Mouse (Mus musculus) stomach, postnatal 0 days (tissue): ENCODE results near the gene Ubald1. TPM values are rescaled to one million over a fixed set of nuclear protein-coding genes. Genes with fewer than 3 reads are reported as not detected.

ENCODE experiments used
- ATAC-seq: fragments of 200-750 bp; cut with Nextera tagmentation; 2 replicates; pipeline ENCODE4 v1.8.0; 2017; ENCODE audit not compliant: low FRiP score, low TSS enrichment
- DNase-seq: peaks from one replicate; pipeline ENCODE4 v3.0.0-alpha.2; 2016; ENCODE audit warnings: low spot score
- H3K27ac ChIP-seq: fragments of 300-500 bp; sonication (generic); replicated peaks from 2 replicates; pipeline ENCODE4 v1.5.1; 2014; ENCODE audit warnings: mild to moderate bottlenecking, control low read depth
- H3K27me3 ChIP-seq: fragments of 300-500 bp; sonication (generic); 2 replicates; pipeline ENCODE4 v1.6.1; 2014; ENCODE audit warnings: low read length; ENCODE audit not compliant: control insufficient read depth, insufficient read depth
- H3K36me3 ChIP-seq: fragments of 300-500 bp; sonication (generic); 2 replicates; pipeline ENCODE4 v1.6.1; 2014; ENCODE audit warnings: low read length, mixed read lengths; ENCODE audit not compliant: control insufficient read depth, insufficient read depth
- H3K4me1 ChIP-seq: fragments of 300-500 bp; sonication (generic); replicated peaks from 2 replicates; pipeline ENCODE4 v1.6.1; 2014; ENCODE audit warnings: antibody characterized with exemption; ENCODE audit not compliant: control insufficient read depth, insufficient read depth
- H3K4me2 ChIP-seq: fragments of 300-500 bp; sonication (generic); replicated peaks from 2 replicates; pipeline ENCODE4 v1.6.1; 2014; ENCODE audit warnings: low read depth, mild to moderate bottlenecking, control low read depth, moderate library complexity
- H3K4me3 ChIP-seq: fragments of 300-500 bp; sonication (generic); 2 replicates; pipeline ENCODE4 v1.5.1; 2014; ENCODE audit warnings: low read depth, low read length, control low read depth
- H3K9ac ChIP-seq: fragments of 300-500 bp; sonication (generic); 2 replicates; pipeline ENCODE4 v1.6.1; 2014; ENCODE audit warnings: mild to moderate bottlenecking, low read length, control low read depth, mixed read lengths
- H3K9me3 ChIP-seq: fragments of 300-500 bp; sonication (generic); 2 replicates; pipeline ENCODE4 v1.6.1; 2016; ENCODE audit warnings: low read length; ENCODE audit not compliant: control insufficient read depth
- CTCF ChIP-seq: IDR thresholded peaks from 2 replicates; pipeline ENCODE4 v1.5.1; 2016; ENCODE audit warnings: antibody characterized with exemption, low read depth, mild to moderate bottlenecking, moderate library complexity
- EP300 ChIP-seq: optimal IDR thresholded peaks from 2 replicates; pipeline ENCODE3; 2016; ENCODE audit warnings: antibody characterized with exemption
- WGBS: fragments of 180-500 bp; shearing (Covaris S2); extraction: QIAGEN DNeasy Blood & Tissue Kit; methylation state at CpG from one replicate; pipeline ENCODE4 v1.1.7; 2014; 5-methylcytosine and 5-hydroxymethylcytosine counted together
- polyA plus RNA-seq: library from polyadenylated mRNA; unstranded; fragments of >200 nt; fragmentation: Nextera tagmentation; extraction: Ambion mirVana; gene quantifications from 2 replicates; pipeline ENCODE4 v1.2.1, GENCODE M21; 2015

Ubald1 gene
- polyA plus RNA-seq, 1 experiment from 2014 or later = 32.1 TPM

GRCm38 (mm10) chr16:4839552-4839951 is 40.6 kb downstream of the Ubald1 start:
- WGBS = 81% methylated on average over 3 of the region's 3 CpGs

DNA sequence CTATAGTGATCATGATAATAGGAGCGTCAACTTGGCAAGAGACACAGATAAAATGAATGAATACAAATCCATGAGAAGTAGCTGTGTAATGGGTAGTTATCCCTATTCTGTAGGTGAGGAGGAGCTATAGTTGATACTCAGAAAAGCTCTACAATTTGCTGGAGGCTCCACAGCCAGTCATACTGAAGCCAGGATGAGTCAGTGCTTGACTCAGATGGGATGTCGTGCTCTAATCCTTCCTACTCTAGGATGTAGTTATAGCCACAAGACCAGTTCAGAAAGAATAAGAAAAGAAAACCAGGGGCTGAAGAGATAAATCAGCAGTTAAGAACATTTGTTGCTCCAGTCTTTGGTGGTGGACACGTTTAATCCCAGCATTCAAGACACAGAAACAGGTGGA is 42.5 kb downstream of the Ubald1 start:
- DNase-seq (no peak), ATAC-seq (no peak)
- H3K9me3 ChIP-seq = no peaks in the 10 kb centered on the region
- H3K4me1 ChIP-seq = no peaks in the 10 kb centered on the region
- H3K27me3 ChIP-seq = no peaks in the 10 kb centered on the region
- WGBS = 75% methylated on average over 3 of the region's 3 CpGs
- no peak overlapping the region for H3K4me2 ChIP-seq
- no peak overlapping the region for H3K27ac ChIP-seq
- H3K4me3 ChIP-seq = no peak overlapping the region
- no peak for TF ChIP-seq CTCF
- no peak for TF ChIP-seq EP300
- H3K36me3 ChIP-seq = no peaks in the 10 kb centered on the region
- H3K9ac ChIP-seq = no peak overlapping the region

More at GRCm38 (mm10) chr16:4839552-4839951, 40.6 kb downstream of the Ubald1 start:
- Histone ChIP-seq H3K27ac (no peak overlapping the region), H3K9ac (no peak overlapping the region), H3K9me3 (no peaks in the 10 kb centered on the region), H3K36me3 (no peaks in the 10 kb centered on the region), H3K4me3 (no peak overlapping the region), H3K27me3 (no peaks in the 10 kb centered on the region), H3K4me1 (no peaks in the 10 kb centered on the region), H3K4me2 (no peak overlapping the region)
- no peak for ATAC-seq
- no peak for TF ChIP-seq EP300
- no peak for TF ChIP-seq CTCF
- DNase-seq = no peak

DNA sequence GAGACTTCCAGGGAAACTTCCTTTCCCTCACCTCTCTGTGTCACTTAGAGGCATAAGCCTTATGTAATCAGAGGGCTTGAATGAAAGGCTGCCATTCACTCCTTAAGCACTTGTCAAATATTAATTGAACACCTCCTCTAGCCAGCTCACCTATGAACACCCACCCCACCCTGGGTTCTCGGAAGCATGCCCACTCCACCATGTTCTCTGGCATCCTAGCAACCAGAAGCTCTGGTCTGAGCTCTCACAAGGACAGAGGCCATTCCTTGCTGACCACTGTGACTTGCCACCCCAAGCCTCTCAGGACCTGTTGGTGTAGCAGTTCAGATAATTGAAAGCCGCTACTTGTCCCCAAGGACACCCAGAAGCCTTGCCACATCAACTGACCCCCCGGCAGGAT is 44.9 kb downstream of the Ubald1 start, which contains the start of gene 4930562C15Rik:
Gene 4930562C15Rik, plus strand, starts transcription at position 226 of the 400 bp plus-strand sequence.
- 88% methylated on average over 3 of the region's 3 CpGs for WGBS
- no peak within 1 kb of the TSS for H3K4me3 ChIP-seq
- TF ChIP-seq EP300 = no peak
- no peak for TF ChIP-seq CTCF
- H3K9ac ChIP-seq = no peak within 1 kb of the TSS
- H3K27me3 ChIP-seq = no peaks in the 10 kb centered on the region
- H3K9me3 ChIP-seq = no peaks in the 10 kb centered on the region
- H3K4me1 ChIP-seq = no peaks in the 10 kb centered on the region
- DNase-seq (peak; percentile 27), ATAC-seq (0 out of 2 replicates have a peak, but pooled peaks have one; percentile 45)
- H3K36me3 ChIP-seq = no peaks in the 10 kb centered on the region
- no peak within 1 kb of the TSS for H3K4me2 ChIP-seq
- no peak within 1 kb of the TSS for H3K27ac ChIP-seq

- 61% methylated on average over 2 of the region's 2 CpGs for WGBS
- H3K36me3 ChIP-seq = no peaks in the 10 kb centered on the region
Observed at GRCm38 (mm10) chr16:4833858-4834257, 46.3 kb downstream of the Ubald1 start.

GRCm38 (mm10) chr16:4831650-4832419 is 48.3 kb downstream of the Ubald1 start:
- Histone ChIP-seq H3K4me3 (no peak overlapping the region), H3K4me2 (no peak overlapping the region), H3K9me3 (no peaks in the 10 kb centered on the region), H3K27ac (no peak overlapping the region), H3K36me3 (no peaks in the 10 kb centered on the region), H3K27me3 (no peaks in the 10 kb centered on the region), H3K4me1 (no peaks in the 10 kb centered on the region), H3K9ac (no peak overlapping the region)
- TF ChIP-seq CTCF (peak; percentile 50), EP300 (no peak)
- DNase-seq = peak; percentile 74
- WGBS = 56% methylated on average over 15 of the region's 15 CpGs
- peak; percentile 82 for ATAC-seq

More at GRCm38 (mm10) chr16:4833858-4834257, 46.3 kb downstream of the Ubald1 start:
- no peak for ATAC-seq
- Histone ChIP-seq H3K9me3 (no peaks in the 10 kb centered on the region), H3K27ac (no peak overlapping the region), H3K9ac (no peak overlapping the region), H3K4me3 (no peak overlapping the region), H3K4me1 (no peaks in the 10 kb centered on the region), H3K27me3 (no peaks in the 10 kb centered on the region), H3K4me2 (no peak overlapping the region)
- DNase-seq = no peak
- TF ChIP-seq CTCF = no peak
- TF ChIP-seq EP300 = no peak

DNA sequence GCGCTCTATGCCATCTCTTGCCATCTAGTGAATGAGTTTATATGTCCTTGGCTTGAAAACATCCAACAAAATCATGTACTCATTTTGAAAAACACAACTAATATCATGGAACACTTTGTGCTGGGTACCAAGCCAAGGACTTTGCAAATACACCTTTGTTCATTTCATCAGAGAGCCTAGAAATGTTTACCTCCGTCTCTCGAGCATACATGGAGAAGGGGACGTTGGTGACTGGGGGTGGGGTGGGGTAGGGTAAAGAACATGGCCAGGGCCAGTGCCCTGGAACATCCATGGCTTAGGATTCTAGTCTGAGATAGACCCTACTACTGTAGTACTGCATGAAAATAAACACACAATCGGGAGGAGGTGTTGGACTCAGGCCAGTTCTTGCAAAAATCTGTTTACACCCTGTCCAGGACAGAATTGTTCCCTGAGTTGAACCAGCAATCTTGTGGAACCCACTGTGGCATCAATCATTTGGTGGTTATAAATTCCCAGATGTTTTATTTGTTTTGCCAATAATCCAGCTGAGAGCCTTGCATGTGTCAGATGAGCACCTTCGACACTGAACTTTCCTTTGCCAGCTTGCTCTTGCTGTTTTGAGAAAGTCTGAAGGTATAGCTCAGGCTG is 50.7 kb downstream of the Ubald1 start:
- Histone ChIP-seq H3K27me3 (no peaks in the 10 kb centered on the region), H3K27ac (no peak overlapping the region), H3K9me3 (no peaks in the 10 kb centered on the region), H3K4me3 (no peak overlapping the region), H3K36me3 (no peaks in the 10 kb centered on the region), H3K9ac (no peak overlapping the region), H3K4me1 (no peaks in the 10 kb centered on the region), H3K4me2 (no peak overlapping the region)
- peak; percentile 53 for ATAC-seq
- TF ChIP-seq CTCF (no peak), EP300 (no peak)
- whole genome bisulfite sequencing = 47% methylated on average over 6 of the region's 6 CpGs
- peak; percentile 20 for DNase-seq
